Mouse (Mus musculus) adrenal gland, postnatal 25 days (tissue): ENCODE measurements around the gene Krtap6-2. TPM values are rescaled to one million over a fixed set of nuclear protein-coding genes. Genes with fewer than 3 reads are reported as not detected.

Experiments
- DNase-seq: peaks from one replicate; pipeline ENCODE4 v3.0.0; 2021; ENCODE audit warnings: mixed read lengths
- long read RNA-seq: library from polyadenylated mRNA; stranded (forward); transcript quantifications from one replicate; pipeline ENCODE4 v2.0.0, GENCODE M21; 2021
- total RNA-seq: library from RNA; stranded (reverse); gene quantifications from 2 replicates; pipeline ENCODE4 v1.2.3, GENCODE M21; 2021

Krtap6-2 gene
- not detected in 2 replicates for total RNA-seq
- long read RNA-seq, result 0 reads

- DNase-seq, result no peak
Observed at GRCm38 (mm10) chr16:89420011-89420410, at the start of gene Krtap6-2. Krtap6-2 (minus strand) TSS chr16:89420111.

- no peak for DNase-seq
Observed at GRCm38 (mm10) chr16:89461189-89461588, 41.3 kb upstream of the Krtap6-2 start.

GRCm38 (mm10) chr16:89429586-89429985, 9.7 kb upstream of the Krtap6-2 start:
- DNase-seq, result no peak

- no peak for DNase-seq
Observed at GRCm38 (mm10) chr16:89425310-89425709, 5.4 kb upstream of the Krtap6-2 start.

- peak; percentile 3 for DNase-seq
Observed at GRCm38 (mm10) chr16:89416311-89416710, 3.6 kb downstream of the Krtap6-2 start.

GRCm38 (mm10) chr16:89410345-89411068, 9.4 kb downstream of the Krtap6-2 start:
- DNase-seq, result no peak

GRCm38 (mm10) chr16:89403768-89404167, 16.1 kb downstream of the Krtap6-2 start, which contains the start of gene Krtap21-1:
Krtap21-1 (minus strand) TSS chr16:89403868.
- DNase-seq, result no peak

GRCm38 (mm10) chr16:89372734-89373461, 47.0 kb downstream of the Krtap6-2 start:
- no peak for DNase-seq

Other genes with a start within 250 kb of the Krtap6-2 start
- not detected in 2 replicates for gene 1110057P08Rik, start 245.4 kb downstream of the Krtap6-2 start, total RNA-seq
- not detected in 2 replicates for gene Krtap20-2, start 214.2 kb downstream of the Krtap6-2 start, total RNA-seq
- not detected in 2 replicates for gene Krtap21-1, start 16.2 kb downstream of the Krtap6-2 start, total RNA-seq
- gene Krtap8-1, start 67.8 kb upstream of the Krtap6-2 start, total RNA-seq, result not detected in 2 replicates
- gene Krtap7-1, start 88.2 kb upstream of the Krtap6-2 start, total RNA-seq, result not detected in 2 replicates
- gene Krtap11-1, start 151.1 kb upstream of the Krtap6-2 start, total RNA-seq, result not detected in 2 replicates